ENCODE assay signal across 22 mouse cellular contexts in genomic region chr11:22875279-22875678, GRCm38 (mm10). TPM values are rescaled to one million over a fixed set of nuclear protein-coding genes. Genes with fewer than 3 reads are reported as not detected.
DNase-seq lines count a peak whose midpoint lies in the region; ATAC-seq lines count a peak whose summit lies in the region.
"Had no signal": no experiment of that assay in that cellular context is flagged by ENCODE, and none has a peak within 500 bp of the region (broad histone marks: within the 10 kb centered on the region; RNA-seq: fewer than 3 reads in every experiment).

No protein-coding gene starts in this region.

- H3K9me3 ChIP-seq in hindbrain, embryonic 13.5 days = no peaks in the 10 kb centered on the region
- H3K9me3 ChIP-seq in hindbrain, embryonic 10.5 days = no peaks in the 10 kb centered on the region
- no peaks in the 10 kb centered on the region for H3K9me3 ChIP-seq in embryonic facial prominence, embryonic 12.5 days
- no peaks in the 10 kb centered on the region for H3K9me3 ChIP-seq in forebrain, embryonic 15.5 days
- H3K9me3 ChIP-seq in midbrain, embryonic 16.5 days (replicated peaks; ENCODE audit: control insufficient read depth, low read length, poor library complexity, severe bottlenecking) = no peaks in the 10 kb centered on the region
- H3K9me3 ChIP-seq: G1E; limb, embryonic 10.5 days; liver, embryonic 13.5 days had no signal

- H3K27me3 ChIP-seq in hindbrain, embryonic 13.5 days = no peaks in the 10 kb centered on the region
- no peaks in the 10 kb centered on the region for H3K27me3 ChIP-seq in hindbrain, embryonic 10.5 days (ENCODE audit: insufficient read depth, poor library complexity, severe bottlenecking)
- H3K27me3 ChIP-seq in embryonic facial prominence, embryonic 12.5 days = no peaks in the 10 kb centered on the region
- no peaks in the 10 kb centered on the region for H3K27me3 ChIP-seq in forebrain, embryonic 15.5 days
- no peaks in the 10 kb centered on the region for H3K27me3 ChIP-seq in midbrain, embryonic 16.5 days (ENCODE audit: control insufficient read depth, insufficient read depth, low read depth, low read length)
- H3K27me3 ChIP-seq: liver, embryonic 13.5 days had no signal

- peak overlapping the region; percentile 46 for H3K9ac ChIP-seq in hindbrain, embryonic 13.5 days
- H3K9ac ChIP-seq in embryonic facial prominence, embryonic 12.5 days = no peak overlapping the region
- no peak overlapping the region for H3K9ac ChIP-seq in forebrain, embryonic 15.5 days (replicated peaks)
- no peak overlapping the region for H3K9ac ChIP-seq in midbrain, embryonic 16.5 days (ENCODE audit: low read depth, low read length)
- H3K9ac ChIP-seq: liver, embryonic 13.5 days had no signal

- H3K4me3 ChIP-seq in hindbrain, embryonic 13.5 days = no peak overlapping the region
- no peak overlapping the region for H3K4me3 ChIP-seq in hindbrain, embryonic 10.5 days
- no peak overlapping the region for H3K4me3 ChIP-seq in embryonic facial prominence, embryonic 12.5 days
- H3K4me3 ChIP-seq in forebrain, embryonic 15.5 days = no peak overlapping the region
- no peak overlapping the region for H3K4me3 ChIP-seq in midbrain, embryonic 16.5 days (ENCODE audit: low read depth, low read length)
- H3K4me3 ChIP-seq: limb, embryonic 10.5 days; liver, embryonic 13.5 days; myocyte had no signal

- 68% methylated on average over 4 of the region's 4 CpGs for WGBS in hindbrain, embryonic 13.5 days
- 75% methylated on average over 4 of the region's 4 CpGs for WGBS in hindbrain, embryonic 10.5 days
- WGBS in embryonic facial prominence, embryonic 12.5 days = 59% methylated on average over 4 of the region's 4 CpGs
- WGBS in forebrain, embryonic 15.5 days = 65% methylated on average over 4 of the region's 4 CpGs
- WGBS in midbrain, embryonic 16.5 days = 23% methylated on average over 4 of the region's 4 CpGs

- no peaks in the 10 kb centered on the region for H3K36me3 ChIP-seq in hindbrain, embryonic 13.5 days
- H3K36me3 ChIP-seq in hindbrain, embryonic 10.5 days = no peaks in the 10 kb centered on the region
- no peaks in the 10 kb centered on the region for H3K36me3 ChIP-seq in embryonic facial prominence, embryonic 12.5 days
- H3K36me3 ChIP-seq in forebrain, embryonic 15.5 days = no peaks in the 10 kb centered on the region
- H3K36me3 ChIP-seq in midbrain, embryonic 16.5 days (ENCODE audit: control insufficient read depth, insufficient read depth, low read length) = no peaks in the 10 kb centered on the region
- H3K36me3 ChIP-seq: G1E; limb, embryonic 10.5 days; liver, embryonic 13.5 days had no signal

- ATAC-seq in hindbrain, embryonic 13.5 days (ENCODE audit: low FRiP score) = peak; percentile 71
- ATAC-seq in embryonic facial prominence, embryonic 12.5 days (ENCODE audit: insufficient number of reproducible peaks, insufficient read depth, low FRiP score, low TSS enrichment) = no peak
- ATAC-seq in forebrain, embryonic 15.5 days (replicated peaks) = peak; percentile 74
- peak; percentile 92 for ATAC-seq in midbrain, embryonic 16.5 days

- peak overlapping the region; percentile 79 for H3K27ac ChIP-seq in hindbrain, embryonic 13.5 days
- H3K27ac ChIP-seq in hindbrain, embryonic 10.5 days = no peak overlapping the region
- 0 out of 2 replicates have a peak overlapping the region, but pooled peaks have one; percentile 6 for H3K27ac ChIP-seq in embryonic facial prominence, embryonic 12.5 days
- H3K27ac ChIP-seq in forebrain, embryonic 15.5 days (replicated peaks) = peak overlapping the region; percentile 60
- H3K27ac ChIP-seq in midbrain, embryonic 16.5 days (ENCODE audit: low read length) = peak overlapping the region; percentile 66
- H3K27ac ChIP-seq: limb, embryonic 10.5 days; liver, embryonic 13.5 days had no signal

- DNase-seq in hindbrain, embryonic 10.5 days (ENCODE audit: low spot score) = no peak
- DNase-seq in cerebellum, adult 11 months = no peak
- no peak for DNase-seq in kidney, postnatal 25 days
- DNase-seq in frontal cortex, adult 2 months (ENCODE audit: extremely low spot score in 1 of 2, low spot score in 1 of 2) = no peak
- DNase-seq: adrenal gland, adult 8-10 months; cerebellum, adult 9-10 months; gastrocnemius, postnatal 25 days; heart, postnatal 4 days; kidney, adult 2 months; kidney, postnatal 4 days; layer of hippocampus, postnatal 36 days; liver, embryonic 13.5 days; right cerebral cortex, postnatal 4 days; thymus, adult 2 months had no signal

- peaks cover 25% of the 10 kb centered on the region for H3K4me1 ChIP-seq in hindbrain, embryonic 13.5 days (replicated peaks)
- H3K4me1 ChIP-seq in hindbrain, embryonic 10.5 days (replicated peaks) = 0 out of 2 replicates have a peak, but pooled peaks cover 6% of the 10 kb centered on the region
- H3K4me1 ChIP-seq in embryonic facial prominence, embryonic 12.5 days = no peaks in the 10 kb centered on the region; the same call in 1 of the 2 replicates
- peaks cover 12% of the 10 kb centered on the region for H3K4me1 ChIP-seq in forebrain, embryonic 15.5 days
- H3K4me1 ChIP-seq in midbrain, embryonic 16.5 days (ENCODE audit: control insufficient read depth, insufficient read depth, low read length) = peaks cover 17% of the 10 kb centered on the region

- no peak overlapping the region for H3K4me2 ChIP-seq in hindbrain, embryonic 13.5 days
- H3K4me2 ChIP-seq in embryonic facial prominence, embryonic 12.5 days (replicated peaks) = no peak overlapping the region
- H3K4me2 ChIP-seq in forebrain, embryonic 15.5 days (replicated peaks) = no peak overlapping the region
- no peak overlapping the region for H3K4me2 ChIP-seq in midbrain, embryonic 16.5 days (ENCODE audit: low read length)
- H3K4me2 ChIP-seq: heart, embryonic 11.5 days; liver, embryonic 13.5 days had no signal

RNA-seq across cellular contexts. Expression of gene B3gnt2, which starts 14.5 kb away (rescaled TPM):
- polyA plus RNA-seq in hindbrain, embryonic 13.5 days (2015; fragmentation: Nextera tagmentation; extraction: Ambion mirVana) = 1.1 and 1.5 TPM in 2 replicates
- polyA plus RNA-seq in hindbrain, embryonic 10.5 days (2016; fragmentation: Nextera tagmentation; extraction: Ambion mirVana) = 1.2 and 2.1 TPM in 2 replicates
- 3.8 and 6.4 TPM in 2 replicates for polyA plus RNA-seq in embryonic facial prominence, embryonic 12.5 days (2016; fragmentation: Nextera tagmentation; extraction: Ambion mirVana)
- polyA plus RNA-seq in forebrain, embryonic 15.5 days (2015; fragmentation: Nextera tagmentation; extraction: Ambion mirVana) = 1.9 and 2.3 TPM in 2 replicates
- 1.6 and 3.5 TPM in 2 replicates for polyA plus RNA-seq in midbrain, embryonic 16.5 days (2015; fragmentation: Nextera tagmentation; extraction: Ambion mirVana)
- polyA plus RNA-seq in frontal cortex, adult 2 months (2012; rRNA removed) = 9.7 and 11.2 TPM in 2 replicates
